Mouse (Mus musculus) urinary bladder, postnatal 10 days (tissue): Measurements from ENCODE around the gene Gm14743.
"Not testable (repeated sequence)": the region's sequence is repeated elsewhere in the genome, so short reads cannot be mapped to it uniquely, and the experiment has no call there.

Source experiments
- DNase-seq: peaks from one replicate; pipeline ENCODE4 v3.0.0; 2022; ENCODE audit warnings: low spot score

Gene Gm14743

GRCm38 (mm10) chrX:78245821-78246220 is at the start of gene Gm14743:
Gene Gm14743, minus strand, starts transcription at chrX:78245921.
- DNase-seq = not testable (repeated sequence)

DNA sequence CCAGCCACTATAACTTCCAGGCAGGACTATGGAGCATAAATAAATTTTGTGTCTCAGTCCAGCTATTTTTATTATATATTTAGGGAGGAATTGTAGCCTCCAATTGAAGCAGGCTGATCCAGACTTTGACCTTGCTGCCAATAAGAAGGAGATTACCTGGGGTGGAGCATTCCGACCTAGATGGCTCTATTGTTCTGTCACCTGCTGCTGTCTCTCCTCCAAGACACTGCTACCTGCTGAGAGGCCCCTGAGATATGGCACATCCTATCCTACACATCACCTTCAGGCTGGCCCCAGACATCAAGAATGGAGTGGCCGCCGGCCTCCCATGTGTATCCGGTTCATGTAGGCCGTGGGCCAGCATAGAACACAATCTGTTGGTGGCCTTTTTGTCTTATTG is 42.9 kb downstream of the Gm14743 start:
- no peak for DNase-seq

- not testable (repeated sequence) for DNase-seq
Observed at GRCm38 (mm10) chrX:78202220-78202619, 43.5 kb downstream of the Gm14743 start.
